Mouse (Mus musculus): ENCODE data around the gene Large1.

DNA sequence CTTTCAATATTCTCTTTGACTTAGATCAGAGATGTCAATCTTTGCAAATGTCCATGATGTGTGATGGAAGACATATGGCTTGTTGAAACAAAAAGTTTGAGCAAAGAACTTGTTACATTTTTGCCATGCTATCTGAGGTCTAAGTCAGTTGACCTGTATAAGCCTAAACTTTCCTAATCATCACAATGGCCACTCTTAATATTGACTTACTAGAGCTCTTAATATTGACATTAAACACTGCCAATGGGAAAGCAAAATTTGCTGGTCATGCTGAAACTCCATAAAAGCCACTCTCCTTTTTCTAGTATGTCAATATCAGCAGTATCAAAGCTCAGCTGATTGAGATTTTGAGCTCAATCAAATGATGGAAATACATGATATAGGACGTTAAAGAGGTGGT, 298.6 kb downstream of the Large1 start:
- TF ChIP-seq EP300 (optimal IDR thresholded peaks at IDR 0.05) (no peak), CTCF (IDR thresholded peaks at IDR 0.05; ENCODE audit: low read depth) (no peak)

Data from stomach, postnatal 0 days (tissue).